Mouse (Mus musculus) right cerebral cortex, postnatal 25 days (tissue): ENCODE measurements around the gene Mum1.
"Not testable (repeated sequence)": the region's sequence is repeated elsewhere in the genome, so short reads cannot be mapped to it uniquely, and the experiment has no call there.

Experiments
- DNase-seq: peaks from one replicate; pipeline ENCODE4 v3.0.0; 2022

Mum1 gene

GRCm38 (mm10) chr10:80208841-80209371, 17.3 kb upstream of the Mum1 start:
- DNase-seq, result no peak

GRCm38 (mm10) chr10:80211547-80212103, 14.6 kb upstream of the Mum1 start:
- not testable (repeated sequence) for DNase-seq

- no peak for DNase-seq
These were observed 11.0 kb upstream of the Mum1 start for GRCm38 (mm10) chr10:80215048-80215772.

- no peak for DNase-seq
These were observed 5.6 kb upstream of the Mum1 start for GRCm38 (mm10) chr10:80220676-80221075.

GRCm38 (mm10) chr10:80223137-80223536, 3.1 kb upstream of the Mum1 start:
- not testable (repeated sequence) for DNase-seq

GRCm38 (mm10) chr10:80226071-80226415, 191 bp upstream of the Mum1 start:
- DNase-seq, result no peak

- DNase-seq, result no peak
These were observed 919 bp downstream of the Mum1 start for GRCm38 (mm10) chr10:80227166-80227539.

GRCm38 (mm10) chr10:80227877-80228775, 1.9 kb downstream of the Mum1 start:
- DNase-seq, result no peak

GRCm38 (mm10) chr10:80236145-80236825, 10.1 kb downstream of the Mum1 start:
- no peak for DNase-seq

- DNase-seq, result no peak
These were observed 10.8 kb downstream of the Mum1 start for GRCm38 (mm10) chr10:80237020-80237419.

- no peak for DNase-seq
These were observed 12.1 kb downstream of the Mum1 start for GRCm38 (mm10) chr10:80238306-80238705.

- no peak for DNase-seq
These were observed 13.6 kb downstream of the Mum1 start for GRCm38 (mm10) chr10:80239791-80240190.

- DNase-seq, result no peak
These were observed 15.9 kb downstream of the Mum1 start for GRCm38 (mm10) chr10:80242088-80242487.

- DNase-seq, result no peak
These were observed 16.4 kb downstream of the Mum1 start for GRCm38 (mm10) chr10:80242607-80243006.

GRCm38 (mm10) chr10:80244791-80245399, 18.7 kb downstream of the Mum1 start:
- no peak for DNase-seq

- peak; percentile 69 for DNase-seq
These were observed 19.4 kb downstream of the Mum1 start for GRCm38 (mm10) chr10:80245600-80245999.

GRCm38 (mm10) chr10:80247849-80248248, 21.6 kb downstream of the Mum1 start:
- DNase-seq, result no peak

GRCm38 (mm10) chr10:80248437-80248836, 22.2 kb downstream of the Mum1 start:
- not testable (repeated sequence) for DNase-seq

GRCm38 (mm10) chr10:80248971-80249640, 22.9 kb downstream of the Mum1 start, which contains the start of gene Ndufs7:
TSS of gene Ndufs7 (plus strand) at chr10:80249121.
- peak; percentile 95 for DNase-seq

- DNase-seq, result no peak
These were observed 23.8 kb downstream of the Mum1 start for GRCm38 (mm10) chr10:80250059-80250458.

- no peak for DNase-seq
These were observed 24.3 kb downstream of the Mum1 start for GRCm38 (mm10) chr10:80250573-80250972.

GRCm38 (mm10) chr10:80252011-80252410, 25.8 kb downstream of the Mum1 start:
- DNase-seq, result no peak
